Mouse (Mus musculus) B cell, adult 2 months (primary cell): ENCODE measurements around the gene Rdx.

ENCODE experiments used
- DNase-seq, 2 experiments: peaks; one replicate each; pipeline ENCODE4 v3.0.0; 2022

The Rdx gene

GRCm38 (mm10) chr9:52113091-52113490, 66.1 kb downstream of the Rdx start:
- no peak for DNase-seq

GRCm38 (mm10) chr9:52119212-52119611, 72.2 kb downstream of the Rdx start:
- DNase-seq: no peak

GRCm38 (mm10) chr9:52125225-52125624, 78.3 kb downstream of the Rdx start:
- DNase-seq: no peak

- DNase-seq: no peak
These were observed 83.4 kb downstream of the Rdx start for GRCm38 (mm10) chr9:52130348-52130747.

- no peak for DNase-seq
These were observed 85.8 kb downstream of the Rdx start for GRCm38 (mm10) chr9:52132771-52133170.
